Mouse (Mus musculus): ENCODE measurements around the gene Chchd6. TPM values are rescaled to one million over a fixed set of nuclear protein-coding genes. Genes with fewer than 3 reads are reported as not detected.

Gene Chchd6
- polyA plus RNA-seq, 1 experiment from 2014 or later, result 69.0 TPM

GRCm38 (mm10) chr6:89428661-89429375, 166.6 kb downstream of the Chchd6 start:
- H3K4me2 ChIP-seq (replicated peaks; ENCODE audit: low read depth, low read length), result no peak overlapping the region
- no peak for ATAC-seq (ENCODE audit: low FRiP score, low TSS enrichment)
- H3K4me3 ChIP-seq (ENCODE audit: low read length), result no peak overlapping the region
- H3K27ac ChIP-seq (ENCODE audit: low read depth, low read length), result no peak overlapping the region
- no peak overlapping the region for H3K9ac ChIP-seq (ENCODE audit: low read depth, low read length)
- WGBS, result 72% methylated on average over 2 of the region's 2 CpGs
- no peaks in the 10 kb centered on the region for H3K27me3 ChIP-seq (ENCODE audit: control insufficient read depth, insufficient read depth, low read length)
- H3K9me3 ChIP-seq (ENCODE audit: control insufficient read depth, low read length), result no peaks in the 10 kb centered on the region
- H3K4me1 ChIP-seq (ENCODE audit: control insufficient read depth, insufficient read depth, low read length), result no peaks in the 10 kb centered on the region
- H3K36me3 ChIP-seq (ENCODE audit: control insufficient read depth, insufficient read depth, low read length), result no peaks in the 10 kb centered on the region

GRCm38 (mm10) chr6:89424461-89424860, 171.0 kb downstream of the Chchd6 start:
- Histone ChIP-seq H3K27ac (ENCODE audit: low read depth, low read length) (no peak overlapping the region), H3K36me3 (ENCODE audit: control insufficient read depth, insufficient read depth, low read length) (no peaks in the 10 kb centered on the region), H3K4me3 (ENCODE audit: low read length) (no peak overlapping the region), H3K9me3 (ENCODE audit: control insufficient read depth, low read length) (no peaks in the 10 kb centered on the region), H3K4me2 (replicated peaks; ENCODE audit: low read depth, low read length) (no peak overlapping the region), H3K4me1 (ENCODE audit: control insufficient read depth, insufficient read depth, low read length) (no peaks in the 10 kb centered on the region), H3K27me3 (ENCODE audit: control insufficient read depth, insufficient read depth, low read length) (no peaks in the 10 kb centered on the region), H3K9ac (ENCODE audit: low read depth, low read length) (no peak overlapping the region)
- 97% methylated on average over 1 of the region's 1 CpGs for WGBS
- ATAC-seq (ENCODE audit: low FRiP score, low TSS enrichment), result no peak

- Histone ChIP-seq H3K36me3 (ENCODE audit: control insufficient read depth, insufficient read depth, low read length) (no peaks in the 10 kb centered on the region), H3K9me3 (ENCODE audit: control insufficient read depth, low read length) (no peaks in the 10 kb centered on the region), H3K4me1 (ENCODE audit: control insufficient read depth, insufficient read depth, low read length) (no peaks in the 10 kb centered on the region), H3K27ac (ENCODE audit: low read depth, low read length) (no peak overlapping the region), H3K4me3 (ENCODE audit: low read length) (no peak overlapping the region), H3K4me2 (replicated peaks; ENCODE audit: low read depth, low read length) (no peak overlapping the region), H3K27me3 (ENCODE audit: control insufficient read depth, insufficient read depth, low read length) (no peaks in the 10 kb centered on the region), H3K9ac (ENCODE audit: low read depth, low read length) (no peak overlapping the region)
- no peak for ATAC-seq (ENCODE audit: low FRiP score, low TSS enrichment)
- WGBS, result 88% methylated on average over 3 of the region's 3 CpGs
These were observed 172.8 kb downstream of the Chchd6 start for GRCm38 (mm10) chr6:89422621-89423020.

- 83% methylated on average over 3 of the region's 3 CpGs for WGBS
- ATAC-seq (ENCODE audit: low FRiP score, low TSS enrichment), result no peak
- Histone ChIP-seq H3K27me3 (ENCODE audit: control insufficient read depth, insufficient read depth, low read length) (no peaks in the 10 kb centered on the region), H3K4me2 (replicated peaks; ENCODE audit: low read depth, low read length) (no peak overlapping the region), H3K36me3 (ENCODE audit: control insufficient read depth, insufficient read depth, low read length) (no peaks in the 10 kb centered on the region), H3K4me1 (ENCODE audit: control insufficient read depth, insufficient read depth, low read length) (no peaks in the 10 kb centered on the region), H3K9ac (ENCODE audit: low read depth, low read length) (no peak overlapping the region), H3K4me3 (ENCODE audit: low read length) (no peak overlapping the region), H3K9me3 (ENCODE audit: control insufficient read depth, low read length) (no peaks in the 10 kb centered on the region), H3K27ac (ENCODE audit: low read depth, low read length) (no peak overlapping the region)
These were observed 173.5 kb downstream of the Chchd6 start for GRCm38 (mm10) chr6:89421922-89422321.

GRCm38 (mm10) chr6:89421503-89421902, 173.9 kb downstream of the Chchd6 start:
- Histone ChIP-seq H3K27ac (ENCODE audit: low read depth, low read length) (no peak overlapping the region), H3K27me3 (ENCODE audit: control insufficient read depth, insufficient read depth, low read length) (no peaks in the 10 kb centered on the region), H3K4me2 (replicated peaks; ENCODE audit: low read depth, low read length) (no peak overlapping the region), H3K4me1 (ENCODE audit: control insufficient read depth, insufficient read depth, low read length) (no peaks in the 10 kb centered on the region), H3K9ac (ENCODE audit: low read depth, low read length) (no peak overlapping the region), H3K9me3 (ENCODE audit: control insufficient read depth, low read length) (no peaks in the 10 kb centered on the region), H3K4me3 (ENCODE audit: low read length) (no peak overlapping the region), H3K36me3 (ENCODE audit: control insufficient read depth, insufficient read depth, low read length) (no peaks in the 10 kb centered on the region)
- ATAC-seq (ENCODE audit: low FRiP score, low TSS enrichment), result no peak
- 89% methylated on average over 6 of the region's 6 CpGs for WGBS

GRCm38 (mm10) chr6:89420756-89421155, 174.7 kb downstream of the Chchd6 start:
- H3K4me2 ChIP-seq (replicated peaks; ENCODE audit: low read depth, low read length), result no peak overlapping the region
- no peaks in the 10 kb centered on the region for H3K36me3 ChIP-seq (ENCODE audit: control insufficient read depth, insufficient read depth, low read length)
- ATAC-seq (ENCODE audit: low FRiP score, low TSS enrichment), result no peak
- no peaks in the 10 kb centered on the region for H3K9me3 ChIP-seq (ENCODE audit: control insufficient read depth, low read length)
- no peak overlapping the region for H3K9ac ChIP-seq (ENCODE audit: low read depth, low read length)
- no peaks in the 10 kb centered on the region; the same call in 1 of the 2 replicates for H3K4me1 ChIP-seq (ENCODE audit: control insufficient read depth, insufficient read depth, low read length)
- WGBS, result 78% methylated on average over 2 of the region's 2 CpGs
- no peak overlapping the region for H3K4me3 ChIP-seq (ENCODE audit: low read length)
- H3K27ac ChIP-seq (ENCODE audit: low read depth, low read length), result no peak overlapping the region
- H3K27me3 ChIP-seq (ENCODE audit: control insufficient read depth, insufficient read depth, low read length), result no peaks in the 10 kb centered on the region

- H3K9me3 ChIP-seq (ENCODE audit: control insufficient read depth, low read length), result no peaks in the 10 kb centered on the region
- no peak overlapping the region for H3K9ac ChIP-seq (ENCODE audit: low read depth, low read length)
- ATAC-seq (ENCODE audit: low FRiP score, low TSS enrichment), result peak; percentile 52; the same call in 1 of the 2 replicates
- H3K36me3 ChIP-seq (ENCODE audit: control insufficient read depth, insufficient read depth, low read length), result no peaks in the 10 kb centered on the region
- no peak overlapping the region for H3K4me2 ChIP-seq (replicated peaks; ENCODE audit: low read depth, low read length)
- no peak overlapping the region for H3K27ac ChIP-seq (ENCODE audit: low read depth, low read length)
- no peaks in the 10 kb centered on the region; the same call in 1 of the 2 replicates for H3K4me1 ChIP-seq (ENCODE audit: control insufficient read depth, insufficient read depth, low read length)
- H3K27me3 ChIP-seq (ENCODE audit: control insufficient read depth, insufficient read depth, low read length), result no peaks in the 10 kb centered on the region
- H3K4me3 ChIP-seq (ENCODE audit: low read length), result no peak overlapping the region
These were observed 175.3 kb downstream of the Chchd6 start for GRCm38 (mm10) chr6:89420110-89420509.

GRCm38 (mm10) chr6:89419066-89419815, 176.2 kb downstream of the Chchd6 start:
- no peak overlapping the region for H3K4me3 ChIP-seq (ENCODE audit: low read length)
- no peaks in the 10 kb centered on the region for H3K9me3 ChIP-seq (ENCODE audit: control insufficient read depth, low read length)
- whole genome bisulfite sequencing, result 90% methylated on average over 3 of the region's 3 CpGs
- H3K27me3 ChIP-seq (ENCODE audit: control insufficient read depth, insufficient read depth, low read length), result no peaks in the 10 kb centered on the region
- H3K4me2 ChIP-seq (replicated peaks; ENCODE audit: low read depth, low read length), result no peak overlapping the region
- no peak overlapping the region for H3K9ac ChIP-seq (ENCODE audit: low read depth, low read length)
- no peaks in the 10 kb centered on the region; the same call in 1 of the 2 replicates for H3K4me1 ChIP-seq (ENCODE audit: control insufficient read depth, insufficient read depth, low read length)
- ATAC-seq (ENCODE audit: low FRiP score, low TSS enrichment), result no peak
- H3K27ac ChIP-seq (ENCODE audit: low read depth, low read length), result no peak overlapping the region
- H3K36me3 ChIP-seq (ENCODE audit: control insufficient read depth, insufficient read depth, low read length), result no peaks in the 10 kb centered on the region

GRCm38 (mm10) chr6:89416030-89416595, 179.3 kb downstream of the Chchd6 start:
- Histone ChIP-seq H3K36me3 (ENCODE audit: control insufficient read depth, insufficient read depth, low read length) (no peaks in the 10 kb centered on the region), H3K27me3 (ENCODE audit: control insufficient read depth, insufficient read depth, low read length) (no peaks in the 10 kb centered on the region), H3K9me3 (ENCODE audit: control insufficient read depth, low read length) (no peaks in the 10 kb centered on the region), H3K4me3 (ENCODE audit: low read length) (no peak overlapping the region), H3K4me1 (ENCODE audit: control insufficient read depth, insufficient read depth, low read length) (peaks cover 3% of the 10 kb centered on the region; the same call in 1 of the 2 replicates), H3K27ac (ENCODE audit: low read depth, low read length) (no peak overlapping the region), H3K9ac (ENCODE audit: low read depth, low read length) (no peak overlapping the region), H3K4me2 (replicated peaks; ENCODE audit: low read depth, low read length) (no peak overlapping the region)
- no peak for ATAC-seq (ENCODE audit: low FRiP score, low TSS enrichment)
- WGBS, result 49% methylated on average over 3 of the region's 3 CpGs
